Comparison of ENCODE assay signal across 8 mouse cellular contexts in genomic region chr8:120319449-120319848, GRCm38 (mm10).
A peak's percentile ranks its signal among the peaks of the same experiment; 100 is the strongest.
DNase-seq lines count a peak whose midpoint lies in the region; ATAC-seq and TF ChIP-seq lines count a peak whose summit lies in the region.

No protein-coding gene starts in this region.

- H3K27ac ChIP-seq in forebrain, embryonic 12.5 days = peak overlapping the region; percentile 19; the same call in 1 of the 2 replicates

- DNase-seq in MEL-GATA-1-ER (ENCODE audit: extremely low read depth, low read depth) = peak; percentile 84
- DNase-seq in brain, embryonic 14.5 days (ENCODE audit: low read depth) = peak; percentile 80
- DNase-seq in heart, postnatal 14 days = peak; percentile 81 to 89
- DNase-seq in left cerebral cortex, adult 11 months (ENCODE audit: low spot score) = peak; percentile 56
- DNase-seq in lung, postnatal 4 days = peak; percentile 82 to 88
- peak; percentile 45 for DNase-seq in right cerebral cortex, postnatal 25 days
- DNase-seq in urinary bladder, postnatal 36 days (ENCODE audit: low spot score in 2 of 2) = peak; percentile 71 to 79

- ATAC-seq in forebrain, embryonic 12.5 days (ENCODE audit: low FRiP score) = peak; percentile 30; the same call in 1 of the 2 replicates

- TF ChIP-seq POLR2A in brain, embryonic 14.5 days (IDR thresholded peaks at IDR 0.05; ENCODE audit: borderline replicate concordance, extremely low read depth, insufficient read depth, insufficient read length, poor library complexity, severe bottlenecking) = no peak

- intact Hi-C loops in heart, postnatal 14 days (cut with DNase I) = loop anchor here (1.0 to 2.0 kb wide), 3 partner anchors 19 to 140 kb away; no protein-coding TSS in a partner anchor

- H3K4me3 ChIP-seq in forebrain, embryonic 12.5 days (replicated peaks) = no peak overlapping the region

- peak; percentile 99 for TF ChIP-seq CTCF in brain, embryonic 14.5 days (IDR thresholded peaks at IDR 0.05; ENCODE audit: borderline replicate concordance, extremely low read depth, insufficient read depth, insufficient read length)

- peaks cover 52% of the 10 kb centered on the region for H3K4me1 ChIP-seq in forebrain, embryonic 12.5 days

- no peaks in the 10 kb centered on the region for H3K36me3 ChIP-seq in forebrain, embryonic 12.5 days (replicated peaks)

- H3K27me3 ChIP-seq in forebrain, embryonic 12.5 days = peaks cover 32% of the 10 kb centered on the region; the same call in 1 of the 2 replicates

- H3K9ac ChIP-seq in forebrain, embryonic 12.5 days = no peak overlapping the region

- WGBS in forebrain, embryonic 12.5 days = 21% methylated on average over 7 of the region's 7 CpGs

- H3K4me2 ChIP-seq in forebrain, embryonic 12.5 days = no peak overlapping the region

- no peaks in the 10 kb centered on the region for H3K9me3 ChIP-seq in forebrain, embryonic 12.5 days
